Mouse (Mus musculus) frontal cortex, postnatal 10 days (tissue): ENCODE results near the gene Dlx4.
A peak's percentile ranks its signal among the peaks of the same experiment; 100 is the strongest.

Source experiments
- DNase-seq, 2 experiments: peaks; one replicate each; pipeline ENCODE4 v3.0.0; 2022; ENCODE audit warnings: low spot score in 2 of 2, mixed read lengths in 1 of 2

Dlx4 gene

DNA sequence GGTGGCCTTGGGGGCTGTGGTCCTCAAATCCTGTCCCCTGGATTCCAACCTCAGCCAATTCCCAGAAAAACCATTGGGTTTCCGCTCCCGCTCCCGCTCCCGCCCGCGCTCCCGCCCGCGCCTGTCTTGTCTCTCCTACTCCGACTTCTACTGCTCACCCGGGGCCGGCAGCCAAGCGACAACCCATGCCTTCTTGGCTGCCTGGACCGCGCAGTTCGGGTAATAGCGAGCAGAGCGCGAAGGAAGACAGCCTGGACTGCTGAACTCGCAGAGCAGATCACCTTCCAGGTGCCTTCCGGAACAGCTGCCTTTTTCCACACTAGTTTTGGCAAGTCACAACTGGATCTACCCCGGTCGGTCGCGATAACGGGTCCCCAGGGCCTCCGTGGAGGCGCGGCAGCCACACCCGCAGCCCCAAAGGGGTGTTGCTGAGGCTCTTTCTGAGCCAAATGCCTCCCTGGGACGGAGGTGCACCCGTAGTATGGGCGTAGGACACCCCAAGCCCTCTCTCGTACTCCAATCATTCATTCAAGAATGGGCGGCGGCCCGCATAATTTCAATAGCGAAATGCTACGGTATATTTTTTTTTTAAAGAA lies 3.0 kb downstream of the Dlx4 start:
- no peak for DNase-seq

DNA sequence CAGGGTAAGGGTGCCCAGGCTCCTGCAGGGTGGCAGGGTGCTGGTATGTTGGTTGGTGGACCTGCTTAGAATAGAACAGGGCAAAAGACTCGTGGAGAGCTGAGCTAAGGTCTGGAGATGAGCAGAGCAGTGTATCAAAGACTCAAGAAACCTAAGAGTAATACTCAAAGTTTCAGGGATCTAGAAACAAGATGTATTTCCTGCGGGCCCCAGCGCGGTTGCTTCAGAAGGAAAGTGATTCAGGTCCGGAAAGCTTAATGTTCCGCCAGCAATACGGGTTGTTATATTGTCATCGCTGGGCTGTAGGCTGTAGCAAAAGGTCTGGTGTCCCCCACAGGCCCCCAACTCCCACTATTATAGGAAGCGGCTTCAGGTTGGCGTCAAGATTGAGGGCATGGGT lies 3.8 kb downstream of the Dlx4 start:
- no peak for DNase-seq

DNA sequence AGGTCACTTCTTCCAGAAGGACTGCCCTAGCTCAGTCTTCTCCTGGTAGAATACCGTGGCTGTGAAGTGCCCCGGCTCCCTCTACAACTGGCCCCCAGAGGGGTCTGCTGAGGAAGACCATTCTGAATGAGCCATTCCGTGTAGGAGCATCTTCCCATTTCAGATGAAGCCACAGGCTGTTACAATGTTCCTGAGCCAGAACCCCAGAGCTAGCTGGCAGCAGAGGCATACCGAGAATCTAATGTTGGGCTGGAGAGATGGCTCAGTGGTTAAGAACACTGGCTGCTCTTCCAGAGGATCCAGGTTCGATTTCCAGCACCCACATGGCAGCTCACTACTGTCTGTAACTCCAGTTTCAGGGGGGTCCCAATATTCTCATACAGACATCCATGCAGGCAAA lies 6.2 kb downstream of the Dlx4 start:
- DNase-seq: no peak

DNA sequence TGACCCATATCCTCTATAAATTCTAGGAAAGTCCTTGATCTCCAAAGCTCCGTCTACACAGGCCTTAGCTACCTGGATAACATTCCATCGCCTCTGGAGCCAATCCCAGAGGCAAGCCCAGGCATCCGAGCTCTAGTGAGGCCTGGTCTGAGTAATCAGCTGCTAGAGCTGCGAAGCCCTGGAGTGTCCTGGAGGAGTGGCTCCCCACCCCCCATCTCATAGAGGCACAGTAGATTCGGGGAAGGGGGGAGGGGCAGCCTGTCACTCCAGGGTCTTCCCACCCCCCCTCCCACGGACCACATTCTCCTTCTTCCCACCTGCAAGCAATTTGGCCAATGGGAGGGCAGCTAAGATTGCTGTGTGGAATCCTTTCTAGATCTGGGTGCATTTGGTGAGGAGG lies 8.8 kb downstream of the Dlx4 start:
- no peak for DNase-seq

DNA sequence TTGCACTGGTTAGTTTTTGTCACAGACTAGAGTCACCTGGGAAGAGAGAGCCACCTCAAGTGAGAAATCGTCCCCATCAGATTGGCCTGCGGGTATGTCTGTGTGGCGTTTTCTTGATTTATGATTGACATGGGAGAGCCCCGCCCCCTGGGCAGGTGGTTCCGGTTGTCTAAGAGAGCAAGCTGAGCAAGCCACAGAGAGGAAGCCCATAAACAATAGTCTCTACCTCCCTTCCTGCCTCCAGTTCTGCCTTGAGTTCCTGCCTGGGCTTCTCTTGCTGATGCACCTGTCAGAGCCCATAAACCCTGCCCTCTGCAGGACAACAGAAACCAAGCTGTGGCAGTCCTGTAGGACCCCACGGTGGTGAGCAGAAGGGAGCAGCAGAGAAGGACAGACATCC lies 12.7 kb downstream of the Dlx4 start:
- DNase-seq: no peak

DNA sequence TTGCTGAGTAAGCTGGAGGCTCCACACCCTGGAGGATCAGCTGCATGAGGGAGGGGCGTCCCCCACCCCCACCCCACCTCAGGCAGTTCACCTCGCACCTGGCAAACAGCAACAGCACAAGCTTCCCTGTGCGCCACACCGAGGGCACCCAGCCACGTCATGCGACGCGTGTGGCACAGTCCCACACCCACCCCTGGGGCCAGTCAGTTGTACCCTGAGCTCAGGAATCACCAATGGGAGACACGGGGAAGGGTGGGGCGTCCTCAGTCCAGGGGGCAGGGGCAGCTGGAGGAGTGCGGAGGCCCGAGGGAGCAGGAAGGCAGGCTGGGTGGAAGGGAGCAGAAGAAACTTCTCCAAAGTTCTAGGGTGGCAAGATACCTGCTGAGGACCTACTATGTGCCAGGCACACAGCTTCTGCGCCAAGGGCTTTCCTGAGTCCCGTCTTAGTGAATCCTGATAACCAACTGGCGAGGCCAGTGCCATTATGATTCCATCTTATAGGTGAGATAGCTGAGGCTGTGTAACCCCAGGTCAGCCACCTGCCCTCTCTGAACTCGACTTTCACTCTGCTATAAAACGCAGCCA lies 15.3 kb downstream of the Dlx4 start:
- DNase-seq: no peak

DNA sequence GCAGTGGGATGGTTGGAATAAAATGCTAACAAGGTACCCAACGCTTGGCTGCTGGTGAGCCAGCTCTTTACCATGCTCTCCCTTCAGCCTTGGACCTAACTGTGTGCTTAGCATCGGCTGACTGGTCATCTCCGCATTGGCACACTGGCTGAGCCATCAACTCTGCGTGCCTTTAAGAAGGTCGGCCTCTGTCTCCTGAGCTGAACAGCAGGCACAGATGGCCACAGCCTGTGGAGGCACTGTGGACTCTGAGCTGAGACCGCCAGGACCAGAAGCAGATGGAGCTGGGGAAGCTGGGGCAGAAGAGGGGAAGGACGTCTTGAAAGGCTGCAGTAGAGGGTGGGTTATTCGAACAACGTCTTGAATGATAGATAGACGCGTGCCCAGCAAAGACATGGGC lies 17.7 kb downstream of the Dlx4 start:
- DNase-seq: no peak

DNA sequence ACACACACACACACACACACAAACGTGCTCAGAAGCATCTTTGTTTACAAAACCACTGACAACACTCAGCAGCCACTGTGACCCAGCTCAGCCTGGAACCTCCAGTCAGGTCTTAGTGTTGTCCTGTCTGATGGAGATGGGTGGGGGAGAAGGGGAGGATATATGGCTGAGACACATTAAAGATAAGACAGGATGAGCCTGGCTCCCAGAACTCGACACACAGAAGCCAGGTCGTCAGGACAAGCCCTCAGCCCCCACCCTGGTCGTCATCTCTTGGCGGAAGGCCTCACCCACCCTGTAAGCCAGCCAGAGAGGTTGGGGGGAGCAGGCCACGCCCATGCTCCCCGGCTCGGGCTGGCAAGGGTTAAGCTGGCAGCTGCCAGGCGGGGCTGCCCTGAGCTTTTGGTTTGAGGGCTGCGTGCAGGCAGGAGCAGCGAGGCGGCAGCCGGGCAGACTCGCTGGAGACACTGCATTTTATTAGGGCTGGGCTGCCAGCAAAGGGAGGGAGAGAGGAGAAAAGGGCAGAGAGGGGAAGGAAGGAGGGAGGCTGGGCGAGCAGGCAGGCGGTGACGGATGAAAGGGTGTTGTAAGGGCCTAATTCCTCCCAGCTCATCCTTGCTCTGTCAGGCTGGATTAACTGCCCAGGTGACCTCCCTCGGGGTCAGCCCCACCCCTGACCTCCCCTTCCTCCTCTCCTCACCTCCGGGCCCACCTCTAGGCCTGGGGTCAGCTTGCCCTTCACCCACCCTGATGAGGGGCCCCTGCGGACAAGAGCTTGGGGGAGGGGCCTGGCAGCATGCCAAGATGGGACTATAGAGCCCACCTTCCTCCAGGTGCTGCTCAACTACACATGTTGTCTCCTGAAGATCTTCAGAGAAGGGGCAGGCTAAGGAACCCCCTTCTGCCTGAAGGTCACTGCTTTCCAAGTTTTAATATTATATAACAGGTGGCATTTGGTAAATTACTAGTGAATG lies 19.5 kb downstream of the Dlx4 start:
- no peak for DNase-seq

DNA sequence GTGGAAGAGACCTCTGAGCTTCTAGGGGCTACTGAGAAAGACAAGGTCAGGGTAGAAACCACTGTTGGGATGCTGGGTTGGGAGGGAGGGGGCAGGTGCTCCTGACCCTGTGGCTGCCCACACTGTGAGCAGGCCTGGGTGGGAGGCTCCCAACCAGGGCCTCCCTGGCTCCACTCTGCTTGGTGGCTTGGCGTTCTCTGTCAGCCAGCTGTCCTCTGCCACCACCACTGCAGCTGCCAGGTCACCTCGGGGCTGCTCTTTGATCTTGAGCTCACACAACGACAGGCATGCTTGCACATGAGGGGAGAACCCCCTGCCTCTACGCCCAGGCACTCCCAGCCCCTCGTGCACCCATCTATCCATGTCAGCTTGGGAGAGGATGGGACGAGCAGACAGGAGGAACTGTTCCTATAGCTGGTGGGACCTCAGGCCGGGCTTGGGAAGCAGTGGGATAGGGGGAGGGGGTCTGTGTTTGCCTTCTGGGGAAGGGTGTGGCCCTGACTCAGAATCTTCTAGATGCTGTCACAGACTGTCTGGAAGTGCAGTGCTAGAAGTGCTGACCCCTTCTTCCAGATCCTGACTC lies 20.6 kb downstream of the Dlx4 start:
- DNase-seq: no peak

DNA sequence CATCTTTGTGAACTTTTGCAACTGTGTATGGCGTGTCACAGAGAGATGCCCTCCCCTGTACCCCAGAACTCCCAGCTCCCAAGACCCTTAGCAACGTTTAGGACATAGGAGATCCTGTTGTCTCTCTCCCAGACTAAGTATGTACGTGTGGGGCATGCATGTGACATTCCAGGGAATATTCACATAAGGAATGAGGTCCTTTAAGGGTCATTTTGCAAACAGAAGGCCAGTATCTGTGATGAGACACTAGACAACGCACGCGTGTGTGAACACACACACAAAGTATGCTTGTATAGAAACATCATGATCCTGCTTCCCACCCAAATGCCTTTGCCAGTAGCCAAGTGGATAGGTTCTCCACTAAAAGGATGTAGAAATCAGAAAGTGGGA lies 24.0 kb downstream of the Dlx4 start:
- no peak for DNase-seq

DNA sequence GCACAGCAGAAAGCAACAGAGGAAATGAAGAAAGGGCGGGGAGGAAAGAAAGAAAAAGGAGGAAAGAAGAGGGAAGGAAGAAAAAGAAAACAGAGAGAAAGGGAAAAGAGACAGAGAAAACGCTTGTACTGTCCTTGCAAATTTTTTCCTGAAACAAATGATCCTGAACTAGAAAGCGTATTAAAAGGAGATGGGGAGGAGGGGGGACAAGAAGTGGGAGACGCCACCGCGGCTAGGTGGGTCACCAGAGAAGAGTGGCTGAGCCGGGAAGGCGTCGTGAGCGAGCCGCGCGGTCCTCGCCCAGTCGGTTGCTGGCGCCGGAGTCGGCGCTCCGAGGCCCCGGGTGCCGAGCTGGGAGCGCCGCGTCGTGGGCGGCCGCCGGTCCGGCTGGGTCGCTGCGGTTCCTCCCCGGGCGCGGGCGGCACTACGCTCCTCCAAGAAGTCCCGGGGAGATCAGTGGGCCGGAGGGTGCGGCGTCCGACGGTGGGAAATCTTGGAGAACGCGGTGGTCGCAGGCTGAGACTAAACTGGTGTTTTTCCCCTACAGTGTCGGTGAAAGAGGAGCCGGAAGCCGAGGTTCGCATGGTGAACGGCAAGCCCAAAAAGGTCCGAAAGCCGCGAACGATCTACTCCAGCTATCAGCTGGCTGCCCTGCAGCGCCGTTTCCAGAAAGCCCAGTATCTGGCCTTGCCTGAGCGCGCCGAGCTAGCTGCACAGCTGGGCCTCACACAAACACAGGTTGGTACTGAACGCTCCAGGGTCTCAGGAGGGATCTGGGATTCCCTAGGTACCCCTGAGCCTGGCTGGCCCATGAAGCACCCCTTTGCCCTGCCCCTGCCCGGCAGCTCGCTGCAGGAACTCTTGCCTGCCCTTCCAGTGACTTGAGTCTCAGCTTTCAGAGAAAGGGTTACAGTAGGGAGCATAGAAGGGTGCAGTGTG lies 24.6 kb downstream of the Dlx4 start:
- no peak for DNase-seq

DNA sequence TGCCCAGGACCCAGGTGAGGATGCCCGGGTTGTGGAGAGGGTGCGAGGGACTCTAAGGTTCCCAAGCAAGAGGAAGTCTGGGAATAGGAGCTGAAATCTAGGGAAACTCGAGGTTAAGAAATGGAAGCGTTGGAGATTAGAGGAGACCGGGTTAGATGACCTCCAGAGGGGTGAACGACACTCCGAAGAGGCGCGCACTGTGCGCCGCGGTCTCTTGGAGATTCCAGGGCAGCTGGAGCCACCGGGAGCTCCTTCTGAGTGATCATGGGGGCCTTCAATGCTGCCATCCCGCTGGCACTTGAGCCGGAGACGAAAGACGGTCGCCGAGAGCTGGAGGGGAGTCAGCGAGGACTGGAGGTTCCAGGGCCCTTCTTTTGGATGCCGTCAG lies 25.4 kb downstream of the Dlx4 start:
- DNase-seq: no peak

DNA sequence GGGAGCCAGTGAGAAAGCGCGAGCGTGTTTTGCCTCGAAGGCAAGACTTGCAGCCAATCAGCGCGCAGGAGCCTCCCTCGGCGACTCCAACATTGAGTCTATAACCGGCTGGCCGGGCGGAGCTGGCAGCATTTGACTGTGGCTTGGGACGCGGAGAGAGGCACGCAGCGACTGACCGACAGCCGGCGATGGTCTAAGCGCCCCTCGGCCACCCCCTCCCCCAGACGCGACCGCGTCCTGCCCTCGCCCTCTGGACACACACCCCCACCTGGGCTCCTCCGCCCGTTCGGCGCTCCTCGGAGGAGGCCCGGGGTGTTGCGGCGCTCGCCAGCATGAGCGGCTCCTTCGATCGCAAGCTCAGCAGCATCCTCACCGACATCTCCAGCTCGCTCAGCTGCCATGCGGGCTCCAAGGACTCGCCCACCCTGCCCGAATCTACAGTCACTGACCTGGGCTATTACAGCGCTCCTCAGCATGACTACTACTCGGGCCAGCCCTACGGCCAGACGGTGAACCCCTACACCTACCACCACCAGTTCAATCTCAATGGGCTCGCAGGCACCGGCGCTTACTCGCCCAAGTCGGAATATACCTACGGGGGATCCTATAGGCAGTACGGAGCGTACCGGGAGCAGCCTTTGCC lies 26.0 kb downstream of the Dlx4 start, which contains the start of gene Dlx3:
Gene Dlx3, plus strand, starts transcription at position 130 of the 643 bp plus-strand sequence.
- no peak for DNase-seq

DNA sequence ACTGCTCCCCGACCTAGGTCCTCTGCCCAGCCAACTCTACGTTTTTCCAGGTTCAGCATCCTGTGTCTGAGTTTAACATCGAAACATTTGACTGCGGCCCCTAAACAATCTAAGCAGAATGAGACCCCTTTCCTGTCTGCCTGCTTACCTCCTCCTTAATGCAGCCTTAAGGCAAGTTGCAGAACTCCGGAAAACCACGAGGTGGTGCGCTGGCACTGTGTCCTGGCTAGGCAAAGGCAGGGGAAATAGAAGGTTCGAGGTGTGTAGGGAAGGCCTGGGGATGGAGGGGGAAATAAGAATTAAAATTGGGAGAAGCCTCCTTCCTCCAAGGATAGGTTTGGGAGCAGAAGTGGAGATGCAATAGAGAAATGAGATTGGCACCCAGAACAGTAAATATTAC lies 27.6 kb downstream of the Dlx4 start:
- DNase-seq: peak; percentile 36 to 75

DNA sequence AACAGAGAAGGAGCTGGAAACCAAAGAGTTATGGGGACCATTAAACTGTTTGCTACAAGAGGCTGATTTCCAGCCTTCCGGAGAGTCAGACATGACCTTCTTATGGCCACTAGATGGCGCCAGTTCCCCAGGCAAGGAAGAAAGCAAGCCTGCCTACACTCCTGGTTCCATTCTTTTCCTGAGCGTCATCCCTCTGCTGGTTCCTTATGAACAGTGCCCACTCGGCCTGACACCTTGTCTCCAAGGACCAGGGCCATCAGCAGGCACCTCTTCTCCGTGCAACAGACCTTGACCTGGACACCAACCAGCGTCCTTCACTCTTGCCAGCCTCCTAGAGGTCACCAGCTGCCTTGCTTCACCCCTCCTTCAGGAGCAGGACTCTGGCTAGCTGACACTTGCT lies 29.0 kb downstream of the Dlx4 start:
- DNase-seq: peak; percentile 36 to 68

DNA sequence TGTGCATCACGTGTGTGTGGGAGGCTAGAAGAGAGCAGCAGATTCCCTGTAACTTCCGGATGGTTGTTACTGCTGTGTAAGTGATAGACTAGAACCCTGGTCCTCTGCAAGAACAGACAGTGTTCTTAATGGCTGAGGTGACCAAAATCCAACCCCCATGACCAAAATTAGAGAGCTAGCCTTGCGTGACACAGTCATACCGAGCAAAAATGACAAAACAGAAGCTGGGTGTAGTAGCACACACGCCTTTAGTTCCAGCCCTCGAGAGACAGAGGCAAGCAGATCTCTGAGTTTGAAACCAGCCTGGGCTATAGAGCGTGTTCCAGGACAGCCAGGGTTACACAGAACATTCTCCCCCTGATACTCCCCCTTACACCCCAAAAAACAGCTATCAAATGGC lies 36.0 kb downstream of the Dlx4 start:
- no peak for DNase-seq

DNA sequence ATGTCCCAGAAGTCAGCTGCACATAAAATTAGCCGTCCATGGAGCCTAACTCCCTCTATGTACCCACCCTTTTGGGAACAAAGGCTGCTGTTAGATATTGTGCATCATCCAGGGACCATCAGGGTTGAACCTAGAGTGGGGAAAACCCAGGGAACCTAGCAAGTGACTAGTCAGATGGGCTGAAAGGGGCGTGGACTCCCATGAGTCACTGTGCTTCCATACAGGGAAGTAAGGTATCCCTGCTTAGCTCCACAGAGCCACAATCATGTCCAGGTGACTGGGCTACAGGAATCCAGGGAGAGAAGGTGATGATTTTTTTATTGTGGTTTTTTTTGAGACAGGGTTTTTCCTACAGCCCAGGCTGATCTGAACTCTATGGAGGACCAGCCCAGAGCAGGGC lies 37.1 kb downstream of the Dlx4 start:
- no peak for DNase-seq

DNA sequence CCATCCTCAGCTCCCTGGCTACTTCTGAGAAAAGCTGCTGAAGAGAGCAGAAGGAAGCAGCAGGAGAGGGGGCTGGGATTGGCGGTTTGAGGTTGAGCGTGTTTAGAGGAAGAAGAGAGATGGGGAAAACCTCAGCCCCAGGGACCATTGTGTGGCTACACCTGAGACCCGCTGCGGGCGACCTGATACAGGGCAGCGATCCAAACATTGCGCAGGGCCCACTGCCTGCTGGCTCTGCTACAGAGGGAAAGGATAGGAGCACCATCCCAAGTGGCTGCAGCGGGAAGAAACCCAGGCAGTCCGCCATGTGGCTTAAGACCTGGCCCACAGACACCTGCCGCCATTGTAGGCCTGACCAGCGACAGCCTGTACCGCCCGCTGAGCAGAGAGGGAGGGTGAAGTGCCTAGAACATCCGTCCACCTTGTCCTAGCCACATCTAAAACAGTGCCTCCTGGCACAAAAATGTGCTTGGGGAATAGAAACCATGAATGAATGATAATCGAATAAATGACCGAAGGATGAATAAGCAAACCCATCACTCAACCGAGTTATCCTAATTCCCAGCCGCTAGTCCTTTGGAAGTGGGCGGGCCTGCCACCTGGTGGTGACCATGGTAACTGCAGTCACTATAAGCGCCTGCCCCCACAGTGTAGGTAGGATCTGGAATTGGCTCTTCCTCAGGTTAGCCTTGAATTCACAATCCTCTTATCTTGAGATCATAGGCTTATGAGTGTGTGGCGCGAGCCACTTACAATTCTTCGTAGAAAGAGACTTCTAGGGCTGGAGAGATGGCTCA lies 39.4 kb downstream of the Dlx4 start:
- peak; percentile 40 to 71 for DNase-seq

DNA sequence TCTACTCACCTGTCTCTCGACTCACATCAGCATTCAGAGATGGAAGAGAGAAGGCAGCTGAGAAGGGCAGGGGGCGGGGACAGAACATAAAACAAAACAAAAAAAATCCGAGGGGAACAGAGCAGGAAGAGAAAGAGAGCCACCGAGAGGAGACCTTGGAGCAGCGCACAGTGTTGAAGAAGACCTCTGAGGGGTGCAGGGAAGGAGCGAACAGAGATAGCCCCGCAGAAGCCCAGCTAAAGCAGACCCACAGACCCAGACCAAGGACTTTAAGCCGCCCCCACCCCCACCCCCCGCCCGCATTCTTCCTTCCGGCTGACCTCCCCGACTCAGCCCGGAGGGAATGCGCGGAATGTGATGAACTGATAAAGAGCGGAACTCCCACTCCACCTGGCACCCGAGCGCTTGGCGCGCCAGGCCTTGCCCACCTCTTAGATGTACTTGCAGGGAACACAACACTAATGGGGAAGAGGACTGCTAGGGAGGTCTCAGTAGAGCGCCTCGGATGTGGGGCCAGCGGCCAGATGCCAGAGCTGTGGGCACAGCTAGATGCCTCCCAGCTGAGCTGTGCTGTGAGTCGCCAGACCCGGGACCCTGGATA lies 40.7 kb downstream of the Dlx4 start:
- DNase-seq: no peak

DNA sequence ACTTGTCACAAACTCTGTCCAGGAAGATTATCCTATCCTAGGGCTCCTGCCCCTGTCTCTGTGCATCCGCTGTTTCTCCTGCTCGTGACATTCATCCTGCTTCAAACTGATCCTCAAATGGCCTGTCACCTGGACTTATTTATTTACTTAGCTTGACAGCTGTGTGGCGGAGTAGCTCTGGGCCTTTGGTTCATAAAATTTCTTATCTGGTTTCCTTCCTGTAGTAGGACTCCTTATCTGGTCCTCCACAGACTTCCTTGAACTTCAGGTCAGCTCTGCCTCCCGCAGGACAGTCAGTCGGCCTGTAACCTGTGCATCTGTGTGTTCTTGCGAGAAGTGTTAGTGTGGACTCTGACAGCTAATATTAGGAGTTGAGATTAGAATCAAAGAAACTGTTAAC lies 41.8 kb downstream of the Dlx4 start:
- no peak for DNase-seq
